Mouse (Mus musculus) liver, embryonic 14.5 days (tissue): ENCODE measurements around the gene Cnksr3.

Experiments used
- CTCF ChIP-seq: IDR thresholded peaks from 2 replicates; pipeline ENCODE4 v1.5.1; 2016; ENCODE audit warnings: antibody characterized with exemption, low read depth, control low read depth
- EP300 ChIP-seq: IDR thresholded peaks from 2 replicates; pipeline ENCODE4 v1.6.1; 2016; ENCODE audit warnings: antibody characterized with exemption, low read depth

DNA sequence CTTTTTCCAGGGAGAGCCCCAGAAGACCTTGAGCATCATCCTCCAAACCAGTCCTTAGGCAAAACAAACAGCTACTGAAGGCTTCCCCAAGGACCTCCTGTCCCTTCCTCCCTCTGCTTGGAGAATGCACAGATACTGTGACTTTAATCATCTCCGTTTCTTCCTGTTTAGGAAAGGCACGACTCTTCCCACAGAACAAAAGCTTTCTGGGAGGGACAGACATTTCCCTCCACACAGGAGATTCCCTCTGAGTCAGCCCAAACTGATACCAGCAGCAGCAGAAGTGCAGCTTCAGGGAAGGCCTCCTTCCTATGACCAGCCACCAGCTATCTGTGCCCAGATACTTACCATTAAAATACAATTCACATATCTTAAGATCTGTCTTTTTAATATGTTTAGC lies 37.6 kb downstream of the Cnksr3 start:
- TF ChIP-seq CTCF (no peak), EP300 (no peak)
